Mouse (Mus musculus) stomach, postnatal 0 days (tissue): Measurements from ENCODE around the gene Fez1. TPM values are rescaled to one million over a fixed set of nuclear protein-coding genes. Genes with fewer than 3 reads are reported as not detected.

Source experiments
- ATAC-seq: fragments of 200-750 bp; cut with Nextera tagmentation; 2 replicates; pipeline ENCODE4 v1.8.0; 2017; ENCODE audit not compliant: low FRiP score, low TSS enrichment
- DNase-seq: peaks from one replicate; pipeline ENCODE4 v3.0.0-alpha.2; 2016; ENCODE audit warnings: low spot score
- H3K27ac ChIP-seq: fragments of 300-500 bp; sonication (generic); replicated peaks from 2 replicates; pipeline ENCODE4 v1.5.1; 2014; ENCODE audit warnings: mild to moderate bottlenecking, control low read depth
- H3K27me3 ChIP-seq: fragments of 300-500 bp; sonication (generic); 2 replicates; pipeline ENCODE4 v1.6.1; 2014; ENCODE audit warnings: low read length; ENCODE audit not compliant: control insufficient read depth, insufficient read depth
- H3K36me3 ChIP-seq: fragments of 300-500 bp; sonication (generic); 2 replicates; pipeline ENCODE4 v1.6.1; 2014; ENCODE audit warnings: low read length, mixed read lengths; ENCODE audit not compliant: control insufficient read depth, insufficient read depth
- H3K4me1 ChIP-seq: fragments of 300-500 bp; sonication (generic); replicated peaks from 2 replicates; pipeline ENCODE4 v1.6.1; 2014; ENCODE audit warnings: antibody characterized with exemption; ENCODE audit not compliant: control insufficient read depth, insufficient read depth
- H3K4me2 ChIP-seq: fragments of 300-500 bp; sonication (generic); replicated peaks from 2 replicates; pipeline ENCODE4 v1.6.1; 2014; ENCODE audit warnings: low read depth, mild to moderate bottlenecking, control low read depth, moderate library complexity
- H3K4me3 ChIP-seq: fragments of 300-500 bp; sonication (generic); 2 replicates; pipeline ENCODE4 v1.5.1; 2014; ENCODE audit warnings: low read depth, low read length, control low read depth
- H3K9ac ChIP-seq: fragments of 300-500 bp; sonication (generic); 2 replicates; pipeline ENCODE4 v1.6.1; 2014; ENCODE audit warnings: mild to moderate bottlenecking, low read length, control low read depth, mixed read lengths
- H3K9me3 ChIP-seq: fragments of 300-500 bp; sonication (generic); 2 replicates; pipeline ENCODE4 v1.6.1; 2016; ENCODE audit warnings: low read length; ENCODE audit not compliant: control insufficient read depth
- CTCF ChIP-seq: IDR thresholded peaks from 2 replicates; pipeline ENCODE4 v1.5.1; 2016; ENCODE audit warnings: antibody characterized with exemption, low read depth, mild to moderate bottlenecking, moderate library complexity
- EP300 ChIP-seq: optimal IDR thresholded peaks from 2 replicates; pipeline ENCODE3; 2016; ENCODE audit warnings: antibody characterized with exemption
- WGBS: fragments of 180-500 bp; shearing (Covaris S2); extraction: QIAGEN DNeasy Blood & Tissue Kit; methylation state at CpG from one replicate; pipeline ENCODE4 v1.1.7; 2014; 5-methylcytosine and 5-hydroxymethylcytosine counted together
- polyA plus RNA-seq: library from polyadenylated mRNA; unstranded; fragments of >200 nt; fragmentation: Nextera tagmentation; extraction: Ambion mirVana; gene quantifications from 2 replicates; pipeline ENCODE4 v1.2.1, GENCODE M21; 2015

The Fez1 gene
- polyA plus RNA-seq, 1 experiment from 2014 or later, result 6.8 TPM

DNA sequence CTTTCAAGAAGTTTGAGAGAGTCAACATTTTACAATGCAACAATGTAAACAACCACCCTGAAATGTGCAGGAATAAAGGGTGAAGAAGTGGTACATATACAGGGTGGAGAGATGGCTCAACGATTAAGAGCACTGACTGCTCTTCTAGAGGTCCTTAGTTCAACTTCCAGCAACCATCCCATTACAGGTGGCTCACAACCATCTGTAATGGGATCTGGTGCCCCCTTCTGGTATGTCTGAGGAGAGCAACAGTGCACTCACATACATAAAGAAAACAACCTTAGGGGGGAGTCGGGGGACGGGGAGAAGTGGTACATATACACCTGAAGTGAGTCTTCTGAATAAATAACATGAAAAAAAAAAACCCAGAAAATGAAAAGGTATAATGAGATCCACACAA, 63.6 kb downstream of the Fez1 start:
- H3K36me3 ChIP-seq, result no peaks in the 10 kb centered on the region
- 60% methylated on average over 3 of the region's 3 CpGs for WGBS
- TF ChIP-seq CTCF (peak; percentile 66), EP300 (no peak)
- H3K9me3 ChIP-seq, result no peaks in the 10 kb centered on the region
- H3K27ac ChIP-seq, result no peak overlapping the region
- H3K9ac ChIP-seq, result no peak overlapping the region
- no peak overlapping the region for H3K4me3 ChIP-seq
- ATAC-seq (no peak), DNase-seq (no peak)
- no peak overlapping the region for H3K4me2 ChIP-seq
- H3K4me1 ChIP-seq, result no peaks in the 10 kb centered on the region
- H3K27me3 ChIP-seq, result no peaks in the 10 kb centered on the region

DNA sequence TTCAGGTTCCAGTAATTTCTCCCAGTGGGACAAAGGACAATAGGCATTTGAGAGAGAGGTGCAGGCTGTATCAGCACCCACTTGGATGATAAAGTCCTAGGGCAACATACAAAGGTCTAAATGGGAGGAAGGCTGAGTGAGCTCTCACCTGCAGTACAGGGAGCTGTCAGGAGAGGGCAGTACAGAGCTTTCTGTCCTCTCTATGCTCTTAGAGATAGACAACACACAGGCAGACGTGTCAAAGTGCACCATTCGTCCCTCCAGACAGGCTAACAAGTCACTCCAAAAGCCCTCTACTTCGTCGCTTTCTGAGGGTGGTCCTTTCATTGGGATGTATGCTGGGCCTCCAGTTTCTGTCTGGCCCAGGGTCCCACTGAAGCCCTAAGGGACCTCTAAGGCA, 68.9 kb downstream of the Fez1 start:
- H3K9ac ChIP-seq, result no peak overlapping the region
- H3K27ac ChIP-seq, result no peak overlapping the region
- no peaks in the 10 kb centered on the region for H3K9me3 ChIP-seq
- H3K4me2 ChIP-seq, result no peak overlapping the region
- no peaks in the 10 kb centered on the region for H3K4me1 ChIP-seq
- DNase-seq, result peak; percentile 53
- no peak for ATAC-seq
- no peaks in the 10 kb centered on the region for H3K36me3 ChIP-seq
- H3K4me3 ChIP-seq, result no peak overlapping the region
- WGBS, result 15% methylated on average over 4 of the region's 4 CpGs
- peak; percentile 77 for TF ChIP-seq CTCF
- TF ChIP-seq EP300, result no peak
- H3K27me3 ChIP-seq, result no peaks in the 10 kb centered on the region

DNA sequence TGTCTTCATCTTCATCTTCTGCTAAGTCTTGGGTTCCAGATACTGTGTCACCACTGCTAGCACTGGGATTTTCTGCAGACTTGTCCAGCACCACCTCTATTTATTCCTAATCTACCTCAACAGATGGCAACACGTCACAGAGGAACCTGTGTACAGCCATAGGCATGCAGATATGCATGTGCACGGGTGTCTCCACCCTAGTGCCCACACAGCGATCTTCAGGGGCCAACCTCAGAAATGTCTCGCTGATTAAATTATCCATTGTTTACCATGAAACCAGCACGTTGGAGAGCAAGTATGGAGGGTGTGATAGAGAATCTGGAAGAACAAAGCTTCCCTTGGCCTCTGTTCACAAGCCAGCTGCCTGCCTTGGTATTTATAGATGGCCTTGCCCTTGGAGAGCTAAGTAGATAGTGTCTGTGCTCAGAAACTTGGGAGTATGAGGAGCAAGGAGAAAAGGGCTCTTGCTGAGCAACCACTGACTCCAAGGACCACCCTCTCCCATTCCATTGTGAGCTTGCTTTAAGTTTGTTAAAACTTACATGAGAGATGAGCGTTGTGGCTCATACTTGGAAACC, 71.8 kb downstream of the Fez1 start:
- H3K4me1 ChIP-seq, result no peaks in the 10 kb centered on the region
- no peak for TF ChIP-seq CTCF
- no peak for TF ChIP-seq EP300
- no peak for ATAC-seq
- no peaks in the 10 kb centered on the region for H3K27me3 ChIP-seq
- WGBS, result 67% methylated on average over 6 of the region's 6 CpGs
- no peak overlapping the region for H3K4me3 ChIP-seq
- H3K9me3 ChIP-seq, result no peaks in the 10 kb centered on the region
- no peaks in the 10 kb centered on the region for H3K36me3 ChIP-seq
- no peak for DNase-seq
- H3K27ac ChIP-seq, result no peak overlapping the region
- H3K9ac ChIP-seq, result no peak overlapping the region
- H3K4me2 ChIP-seq, result no peak overlapping the region

DNA sequence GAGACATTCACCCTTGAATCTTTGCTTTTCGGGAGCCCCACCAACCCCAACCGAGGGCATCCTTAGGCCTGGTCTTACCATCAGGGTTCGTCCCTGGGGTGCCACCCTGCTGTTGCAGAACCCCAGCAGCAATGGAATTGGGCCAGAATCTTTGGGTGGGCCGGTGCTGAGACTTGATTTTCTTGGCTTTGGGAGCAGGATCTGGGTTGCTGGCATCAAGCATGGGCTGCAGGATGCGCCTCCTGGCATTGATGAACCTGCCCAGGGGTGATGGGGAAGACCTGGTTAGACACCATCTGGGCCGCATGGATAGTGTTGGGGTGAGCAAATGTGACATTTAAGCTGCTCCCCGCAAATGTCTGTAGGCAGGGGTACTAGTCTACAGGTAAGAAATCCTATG, 72.6 kb downstream of the Fez1 start:
- WGBS, result 92% methylated on average over 7 of the region's 7 CpGs
- no peaks in the 10 kb centered on the region for H3K27me3 ChIP-seq
- ATAC-seq (no peak), DNase-seq (no peak)
- no peak for TF ChIP-seq CTCF
- no peak for TF ChIP-seq EP300
- no peaks in the 10 kb centered on the region for H3K4me1 ChIP-seq
- no peaks in the 10 kb centered on the region for H3K36me3 ChIP-seq
- no peak overlapping the region for H3K27ac ChIP-seq
- H3K4me3 ChIP-seq, result no peak overlapping the region
- H3K9ac ChIP-seq, result no peak overlapping the region
- no peak overlapping the region for H3K4me2 ChIP-seq
- H3K9me3 ChIP-seq, result no peaks in the 10 kb centered on the region

DNA sequence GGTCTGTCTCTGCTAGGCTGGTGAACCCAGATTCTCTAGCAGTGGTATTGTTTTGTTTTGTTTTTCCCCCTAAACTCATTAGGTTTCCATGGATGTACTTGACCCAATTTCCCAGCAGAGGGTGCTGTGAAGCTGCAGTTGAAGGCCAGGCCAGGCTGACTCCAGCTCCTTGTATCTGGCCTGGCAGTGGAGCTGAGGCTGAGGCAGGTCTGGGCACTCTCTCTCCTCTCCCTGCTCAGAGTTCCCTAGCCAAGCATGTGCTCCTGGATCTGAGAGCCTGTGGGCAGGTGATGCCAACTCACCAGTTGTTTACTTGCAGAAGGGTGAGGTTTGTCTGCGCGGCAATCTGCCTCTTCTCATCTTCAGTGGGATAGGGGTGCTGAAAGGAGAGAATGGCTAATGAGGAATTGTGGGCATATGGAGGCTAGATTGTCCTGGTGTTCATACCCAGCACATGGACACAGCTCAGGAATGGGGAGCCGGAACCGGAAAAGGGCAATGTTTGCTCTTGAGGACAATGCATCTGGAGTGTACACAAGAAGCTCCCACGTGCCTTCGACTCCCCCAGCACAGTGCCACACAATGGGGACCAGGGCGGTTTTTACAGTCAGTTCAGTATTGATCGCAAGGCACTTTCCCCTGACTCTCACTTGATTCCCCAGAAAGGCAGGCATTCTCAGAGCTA, 73.5 kb downstream of the Fez1 start:
- Histone ChIP-seq H3K4me1 (no peaks in the 10 kb centered on the region), H3K27me3 (no peaks in the 10 kb centered on the region), H3K4me2 (no peak overlapping the region), H3K9ac (no peak overlapping the region), H3K4me3 (no peak overlapping the region), H3K27ac (no peak overlapping the region), H3K9me3 (no peaks in the 10 kb centered on the region), H3K36me3 (no peaks in the 10 kb centered on the region)
- ATAC-seq, result 0 out of 2 replicates have a peak, but pooled peaks have one; percentile 45
- TF ChIP-seq EP300 (no peak), CTCF (peak; percentile 84)
- peak; percentile 51 for DNase-seq
- WGBS, result 60% methylated on average over 8 of the region's 8 CpGs

DNA sequence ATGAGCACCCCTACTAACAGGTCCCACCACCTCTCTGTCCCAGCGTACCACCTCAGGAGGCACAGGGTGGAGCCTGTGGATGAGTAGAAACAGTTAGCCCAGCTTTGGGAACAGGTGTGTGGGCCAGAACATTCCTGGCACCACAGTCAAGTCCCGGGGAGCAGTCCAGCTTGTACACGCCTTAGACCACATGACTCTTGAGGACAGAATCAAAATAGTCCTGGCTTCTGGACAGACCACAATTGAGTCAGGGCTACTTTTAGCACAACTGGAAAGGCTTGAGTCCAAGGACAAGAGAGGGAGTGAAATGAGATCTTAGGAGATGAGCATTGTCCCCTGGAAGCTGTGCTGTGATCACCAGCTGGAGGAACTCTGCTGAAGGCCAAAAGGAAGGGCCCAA, 76.9 kb downstream of the Fez1 start:
- H3K4me1 ChIP-seq, result no peaks in the 10 kb centered on the region
- no peak overlapping the region for H3K4me2 ChIP-seq
- no peak overlapping the region for H3K4me3 ChIP-seq
- H3K27ac ChIP-seq, result no peak overlapping the region
- WGBS, result 84% methylated on average over 3 of the region's 3 CpGs
- DNase-seq (no peak), ATAC-seq (no peak)
- no peaks in the 10 kb centered on the region for H3K36me3 ChIP-seq
- H3K9me3 ChIP-seq, result no peaks in the 10 kb centered on the region
- no peak for TF ChIP-seq CTCF
- TF ChIP-seq EP300, result no peak
- H3K9ac ChIP-seq, result no peak overlapping the region
- no peaks in the 10 kb centered on the region for H3K27me3 ChIP-seq
